Mouse (Mus musculus) C2C12 (cell line): ENCODE results near the gene Sox5.

Source experiments
- CTCF ChIP-seq: IDR thresholded peaks from one replicate; pipeline ENCODE4 v1.5.1; 2011; ENCODE audit not compliant: control insufficient read depth, insufficient read depth, insufficient read length
- MAX ChIP-seq: IDR thresholded peaks from one replicate; pipeline ENCODE4 v1.6.1; 2011; ENCODE audit warnings: mild to moderate bottlenecking, control low read depth
- MYOD1 ChIP-seq: IDR thresholded peaks from one replicate; pipeline ENCODE4 v1.6.1; 2011; ENCODE audit warnings: low read depth; ENCODE audit not compliant: control insufficient read depth, insufficient read length
- USF1 ChIP-seq: IDR thresholded peaks from one replicate; pipeline ENCODE4 v1.6.1; 2011; ENCODE audit warnings: low read depth, mild to moderate bottlenecking, control low read depth, moderate library complexity

- TF ChIP-seq MAX (no peak), CTCF (no peak), MYOD1 (no peak), USF1 (no peak)
Measured at GRCm38 (mm10) chr6:144256500-144256899, 525.3 kb downstream of the Sox5 start.
